Mouse (Mus musculus): ENCODE measurements around the gene Asic2. TPM values are rescaled to one million over a fixed set of nuclear protein-coding genes. Genes with fewer than 3 reads are reported as not detected.

Gene Asic2
- polyA plus RNA-seq, 1 experiment from 2014 or later, result not detected

GRCm38 (mm10) chr11:81680511-81680910 lies 287.7 kb downstream of the Asic2 start:
- Histone ChIP-seq H3K27ac (ENCODE audit: low read length) (no peak overlapping the region), H3K9me3 (replicated peaks; ENCODE audit: control insufficient read depth, low read length) (no peaks in the 10 kb centered on the region), H3K4me2 (ENCODE audit: low read depth, low read length) (no peak overlapping the region), H3K27me3 (ENCODE audit: control insufficient read depth, insufficient read depth, low read depth, low read length) (no peaks in the 10 kb centered on the region), H3K9ac (ENCODE audit: low read depth, low read length) (no peak overlapping the region), H3K36me3 (ENCODE audit: control insufficient read depth, insufficient read depth) (no peaks in the 10 kb centered on the region), H3K4me1 (ENCODE audit: control insufficient read depth, low read depth, low read length) (no peaks in the 10 kb centered on the region), H3K4me3 (ENCODE audit: low read depth, low read length) (no peak overlapping the region)
- no peak for ATAC-seq (ENCODE audit: low read depth)
- 58% methylated on average over 2 of the region's 2 CpGs for WGBS (ENCODE audit: insufficient replicate concordance)

- Histone ChIP-seq H3K4me3 (ENCODE audit: low read depth, low read length) (no peak overlapping the region), H3K36me3 (ENCODE audit: control insufficient read depth, insufficient read depth) (no peaks in the 10 kb centered on the region), H3K27me3 (ENCODE audit: control insufficient read depth, insufficient read depth, low read depth, low read length) (no peaks in the 10 kb centered on the region), H3K9ac (ENCODE audit: low read depth, low read length) (no peak overlapping the region), H3K4me1 (ENCODE audit: control insufficient read depth, low read depth, low read length) (no peaks in the 10 kb centered on the region), H3K27ac (ENCODE audit: low read length) (no peak overlapping the region), H3K9me3 (replicated peaks; ENCODE audit: control insufficient read depth, low read length) (no peaks in the 10 kb centered on the region), H3K4me2 (ENCODE audit: low read depth, low read length) (no peak overlapping the region)
- no peak for ATAC-seq (ENCODE audit: low read depth)
Observed at GRCm38 (mm10) chr11:81671724-81672123, 296.5 kb downstream of the Asic2 start.

- 53% methylated on average over 3 of the region's 3 CpGs for WGBS (ENCODE audit: insufficient replicate concordance)
- Histone ChIP-seq H3K36me3 (ENCODE audit: control insufficient read depth, insufficient read depth) (no peaks in the 10 kb centered on the region), H3K4me1 (ENCODE audit: control insufficient read depth, low read depth, low read length) (no peaks in the 10 kb centered on the region), H3K4me2 (ENCODE audit: low read depth, low read length) (no peak overlapping the region), H3K27ac (ENCODE audit: low read length) (no peak overlapping the region), H3K9me3 (replicated peaks; ENCODE audit: control insufficient read depth, low read length) (no peaks in the 10 kb centered on the region), H3K9ac (ENCODE audit: low read depth, low read length) (no peak overlapping the region), H3K4me3 (ENCODE audit: low read depth, low read length) (no peak overlapping the region), H3K27me3 (ENCODE audit: control insufficient read depth, insufficient read depth, low read depth, low read length) (no peaks in the 10 kb centered on the region)
- no peak for ATAC-seq (ENCODE audit: low read depth)
Observed at GRCm38 (mm10) chr11:81670436-81670835, 297.8 kb downstream of the Asic2 start.

GRCm38 (mm10) chr11:81658850-81659249 lies 309.4 kb downstream of the Asic2 start:
- Histone ChIP-seq H3K4me2 (ENCODE audit: low read depth, low read length) (no peak overlapping the region), H3K27ac (ENCODE audit: low read length) (no peak overlapping the region), H3K4me1 (ENCODE audit: control insufficient read depth, low read depth, low read length) (no peaks in the 10 kb centered on the region), H3K27me3 (ENCODE audit: control insufficient read depth, insufficient read depth, low read depth, low read length) (no peaks in the 10 kb centered on the region), H3K9me3 (replicated peaks; ENCODE audit: control insufficient read depth, low read length) (no peaks in the 10 kb centered on the region), H3K4me3 (ENCODE audit: low read depth, low read length) (no peak overlapping the region), H3K9ac (ENCODE audit: low read depth, low read length) (no peak overlapping the region), H3K36me3 (ENCODE audit: control insufficient read depth, insufficient read depth) (no peaks in the 10 kb centered on the region)
- WGBS (ENCODE audit: insufficient replicate concordance), result 61% methylated on average over 1 of the region's 1 CpGs
- no peak for ATAC-seq (ENCODE audit: low read depth)

GRCm38 (mm10) chr11:81657121-81657520 lies 311.1 kb downstream of the Asic2 start:
- H3K4me3 ChIP-seq (ENCODE audit: low read depth, low read length), result no peak overlapping the region
- H3K4me2 ChIP-seq (ENCODE audit: low read depth, low read length), result no peak overlapping the region
- WGBS (ENCODE audit: insufficient replicate concordance), result 56% methylated on average over 2 of the region's 2 CpGs
- no peaks in the 10 kb centered on the region for H3K27me3 ChIP-seq (ENCODE audit: control insufficient read depth, insufficient read depth, low read depth, low read length)
- no peak overlapping the region for H3K9ac ChIP-seq (ENCODE audit: low read depth, low read length)
- no peaks in the 10 kb centered on the region for H3K9me3 ChIP-seq (replicated peaks; ENCODE audit: control insufficient read depth, low read length)
- no peaks in the 10 kb centered on the region for H3K4me1 ChIP-seq (ENCODE audit: control insufficient read depth, low read depth, low read length)
- no peak overlapping the region for H3K27ac ChIP-seq (ENCODE audit: low read length)
- no peaks in the 10 kb centered on the region for H3K36me3 ChIP-seq (ENCODE audit: control insufficient read depth, insufficient read depth)
- no peak for ATAC-seq (ENCODE audit: low read depth)

GRCm38 (mm10) chr11:81647828-81648227 lies 320.4 kb downstream of the Asic2 start:
- WGBS (ENCODE audit: insufficient replicate concordance), result 39% methylated on average over 4 of the region's 4 CpGs
- Histone ChIP-seq H3K27me3 (ENCODE audit: control insufficient read depth, insufficient read depth, low read depth, low read length) (no peaks in the 10 kb centered on the region), H3K4me1 (ENCODE audit: control insufficient read depth, low read depth, low read length) (no peaks in the 10 kb centered on the region), H3K4me3 (ENCODE audit: low read depth, low read length) (no peak overlapping the region), H3K36me3 (ENCODE audit: control insufficient read depth, insufficient read depth) (no peaks in the 10 kb centered on the region), H3K9ac (ENCODE audit: low read depth, low read length) (no peak overlapping the region), H3K27ac (ENCODE audit: low read length) (no peak overlapping the region), H3K4me2 (ENCODE audit: low read depth, low read length) (no peak overlapping the region), H3K9me3 (replicated peaks; ENCODE audit: control insufficient read depth, low read length) (no peaks in the 10 kb centered on the region)
- no peak for ATAC-seq (ENCODE audit: low read depth)

GRCm38 (mm10) chr11:81645549-81645948 lies 322.7 kb downstream of the Asic2 start:
- no peak overlapping the region for H3K9ac ChIP-seq (ENCODE audit: low read depth, low read length)
- no peaks in the 10 kb centered on the region for H3K4me1 ChIP-seq (ENCODE audit: control insufficient read depth, low read depth, low read length)
- H3K4me3 ChIP-seq (ENCODE audit: low read depth, low read length), result no peak overlapping the region
- no peak for ATAC-seq (ENCODE audit: low read depth)
- 55% methylated on average over 3 of the region's 3 CpGs for WGBS (ENCODE audit: insufficient replicate concordance)
- H3K27me3 ChIP-seq (ENCODE audit: control insufficient read depth, insufficient read depth, low read depth, low read length), result no peaks in the 10 kb centered on the region
- H3K36me3 ChIP-seq (ENCODE audit: control insufficient read depth, insufficient read depth), result no peaks in the 10 kb centered on the region
- no peak overlapping the region for H3K27ac ChIP-seq (ENCODE audit: low read length)
- no peak overlapping the region for H3K4me2 ChIP-seq (ENCODE audit: low read depth, low read length)
- H3K9me3 ChIP-seq (replicated peaks; ENCODE audit: control insufficient read depth, low read length), result no peaks in the 10 kb centered on the region

- H3K9me3 ChIP-seq (replicated peaks; ENCODE audit: control insufficient read depth, low read length), result no peaks in the 10 kb centered on the region
- WGBS (ENCODE audit: insufficient replicate concordance), result 63% methylated on average over 9 of the region's 9 CpGs
- H3K27ac ChIP-seq (ENCODE audit: low read length), result no peak overlapping the region
- H3K4me2 ChIP-seq (ENCODE audit: low read depth, low read length), result no peak overlapping the region
- H3K36me3 ChIP-seq (ENCODE audit: control insufficient read depth, insufficient read depth), result no peaks in the 10 kb centered on the region
- H3K4me1 ChIP-seq (ENCODE audit: control insufficient read depth, low read depth, low read length), result no peaks in the 10 kb centered on the region
- no peak overlapping the region for H3K4me3 ChIP-seq (ENCODE audit: low read depth, low read length)
- H3K9ac ChIP-seq (ENCODE audit: low read depth, low read length), result no peak overlapping the region
- H3K27me3 ChIP-seq (ENCODE audit: control insufficient read depth, insufficient read depth, low read depth, low read length), result no peaks in the 10 kb centered on the region
- ATAC-seq (ENCODE audit: low read depth), result no peak
Observed at GRCm38 (mm10) chr11:81636356-81636755, 331.9 kb downstream of the Asic2 start.

- no peak overlapping the region for H3K9ac ChIP-seq (ENCODE audit: low read depth, low read length)
- no peaks in the 10 kb centered on the region for H3K9me3 ChIP-seq (replicated peaks; ENCODE audit: control insufficient read depth, low read length)
- H3K4me1 ChIP-seq (ENCODE audit: control insufficient read depth, low read depth, low read length), result no peaks in the 10 kb centered on the region
- no peaks in the 10 kb centered on the region for H3K27me3 ChIP-seq (ENCODE audit: control insufficient read depth, insufficient read depth, low read depth, low read length)
- no peaks in the 10 kb centered on the region for H3K36me3 ChIP-seq (ENCODE audit: control insufficient read depth, insufficient read depth)
- WGBS (ENCODE audit: insufficient replicate concordance), result 54% methylated on average over 25 of the region's 25 CpGs
- no peak overlapping the region for H3K4me2 ChIP-seq (ENCODE audit: low read depth, low read length)
- no peak overlapping the region for H3K4me3 ChIP-seq (ENCODE audit: low read depth, low read length)
- no peak for ATAC-seq (ENCODE audit: low read depth)
- H3K27ac ChIP-seq (ENCODE audit: low read length), result no peak overlapping the region
Observed at GRCm38 (mm10) chr11:81634360-81635350, 333.6 kb downstream of the Asic2 start.

Measured in liver, embryonic 16.5 days (tissue).